Mouse (Mus musculus): Measurements from ENCODE around the gene Snx29.

DNA sequence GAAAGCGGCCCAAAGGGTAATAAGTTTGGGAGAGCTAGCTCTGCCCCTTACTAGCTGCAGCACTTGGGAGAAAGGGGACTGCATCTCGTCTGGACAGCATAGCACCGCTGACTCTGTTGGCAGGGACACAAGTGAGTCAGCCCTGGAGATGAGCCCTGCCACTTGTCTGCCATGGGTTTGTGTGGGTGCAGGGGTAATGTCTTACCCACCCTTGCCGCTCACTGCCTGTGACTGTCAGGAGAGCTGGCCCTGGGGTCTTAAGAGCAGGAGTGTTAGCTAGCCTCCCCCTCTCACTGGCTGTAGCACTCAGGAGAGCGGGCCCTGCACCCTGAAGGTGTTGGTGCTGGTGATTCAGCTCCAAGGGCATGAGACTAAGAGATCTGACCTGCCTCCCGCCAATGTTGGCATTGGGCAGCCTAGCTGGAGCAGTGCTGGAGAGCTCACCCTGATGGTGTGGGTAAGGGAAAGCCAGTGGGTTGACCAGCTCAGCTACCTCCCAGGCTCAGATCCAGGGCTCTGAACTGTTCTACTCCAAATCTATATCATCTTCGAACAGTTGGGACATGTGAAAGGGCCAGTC is 479.3 kb downstream of the Snx29 start:
- TF ChIP-seq POLR2A (IDR thresholded peaks at IDR 0.05; ENCODE audit: low read depth, low read length) (no peak), CTCF (IDR thresholded peaks at IDR 0.05; ENCODE audit: borderline replicate concordance, insufficient read depth, low read length) (no peak)

Data from embryonic fibroblast, embryonic 13.5 days (primary cell).